Mouse (Mus musculus): Measurements from ENCODE around the gene Dhx30. TPM values are rescaled to one million over a fixed set of nuclear protein-coding genes. Genes with fewer than 3 reads are reported as not detected.

Gene Dhx30
- total RNA-seq (2023) = 10 to 100 TPM; 31.6 to 37.2 TPM

GRCm38 (mm10) chr9:110117779-110118139, at the start of gene Dhx30:
Gene Dhx30, minus strand, starts transcription at chr9:110117830.

GRCm38 (mm10) chr9:110116977-110117778, 452 bp downstream of the Dhx30 start, which contains the start of gene Smarcc1:
Gene Smarcc1, plus strand, starts transcription at chr9:110117708.

Other genes starting within 250 kb of the Dhx30 start
- gene Cdc25a, start 242.3 kb downstream of the Dhx30 start, total RNA-seq (2023) = 10 to 100 TPM; 34.3 to 38.7 TPM
- gene Map4, start 186.4 kb downstream of the Dhx30 start, total RNA-seq (2023) = 10 to 100 TPM; 81.0 to 93.2 TPM
- gene Smarcc1, start 122 bp downstream of the Dhx30 start, total RNA-seq (2023) = 10 to 100 TPM; 36.4 to 38.6 TPM
- under 1 TPM; 0.22 to 0.35 TPM for gene Cspg5, start 126.0 kb upstream of the Dhx30 start, total RNA-seq (2023)
- gene Elp6, start 187.3 kb upstream of the Dhx30 start, total RNA-seq (2023) = 1 to 10 TPM; 3.4 to 4.1 TPM
- 10 to 100 TPM; 24.4 to 28.4 TPM for gene Scap, start 215.5 kb upstream of the Dhx30 start, total RNA-seq (2023)